Mouse (Mus musculus): ENCODE measurements around the gene Grtp1.

The Grtp1 gene

GRCm38 (mm10) chr8:13174305-13174704 lies 26.1 kb downstream of the Grtp1 start:
- DNase-seq (ENCODE audit: low spot score) = no peak

- no peak for DNase-seq (ENCODE audit: low spot score)
Observed at GRCm38 (mm10) chr8:13170510-13170909, 29.9 kb downstream of the Grtp1 start.

- DNase-seq (ENCODE audit: low spot score) = no peak
Observed at GRCm38 (mm10) chr8:13164361-13164760, 36.1 kb downstream of the Grtp1 start.

GRCm38 (mm10) chr8:13163563-13163962 lies 36.9 kb downstream of the Grtp1 start:
- no peak for DNase-seq (ENCODE audit: low spot score)

- no peak for DNase-seq (ENCODE audit: low spot score)
Observed at GRCm38 (mm10) chr8:13162098-13162497, 38.3 kb downstream of the Grtp1 start.

GRCm38 (mm10) chr8:13160691-13161090 lies 39.7 kb downstream of the Grtp1 start:
- DNase-seq (ENCODE audit: low spot score) = no peak

GRCm38 (mm10) chr8:13159377-13159881 lies 41.0 kb downstream of the Grtp1 start:
- no peak for DNase-seq (ENCODE audit: low spot score)

GRCm38 (mm10) chr8:13158718-13159376 lies 41.6 kb downstream of the Grtp1 start, which contains the start of gene Lamp1:
TSS of gene Lamp1 (plus strand) at chr8:13159161.
- peak; percentile 89 for DNase-seq (ENCODE audit: low spot score)

GRCm38 (mm10) chr8:13156327-13157097 lies 43.9 kb downstream of the Grtp1 start:
- no peak for DNase-seq (ENCODE audit: low spot score)

GRCm38 (mm10) chr8:13155358-13155757 lies 45.1 kb downstream of the Grtp1 start:
- DNase-seq (ENCODE audit: low spot score) = no peak

- no peak for DNase-seq (ENCODE audit: low spot score)
Observed at GRCm38 (mm10) chr8:13154099-13154498, 46.3 kb downstream of the Grtp1 start.

- no peak for DNase-seq (ENCODE audit: low spot score)
Observed at GRCm38 (mm10) chr8:13150929-13151328, 49.5 kb downstream of the Grtp1 start.

- no peak for DNase-seq (ENCODE audit: low spot score)
Observed at GRCm38 (mm10) chr8:13149866-13150265, 50.6 kb downstream of the Grtp1 start.

- no peak for DNase-seq (ENCODE audit: low spot score)
Observed at GRCm38 (mm10) chr8:13149287-13149686, 51.1 kb downstream of the Grtp1 start.

- DNase-seq (ENCODE audit: low spot score) = no peak
Observed at GRCm38 (mm10) chr8:13148476-13148875, 51.9 kb downstream of the Grtp1 start.

- DNase-seq (ENCODE audit: low spot score) = no peak
Observed at GRCm38 (mm10) chr8:13141681-13142080, 58.7 kb downstream of the Grtp1 start.

- DNase-seq (ENCODE audit: low spot score) = no peak
Observed at GRCm38 (mm10) chr8:13139641-13140182, 60.7 kb downstream of the Grtp1 start.

GRCm38 (mm10) chr8:13132220-13132619 lies 68.2 kb downstream of the Grtp1 start:
- peak; percentile 46 for DNase-seq (ENCODE audit: low spot score)

- DNase-seq (ENCODE audit: low spot score) = no peak
Observed at GRCm38 (mm10) chr8:13124897-13125296, 75.5 kb downstream of the Grtp1 start.

GRCm38 (mm10) chr8:13122887-13123421 lies 77.5 kb downstream of the Grtp1 start:
- DNase-seq (ENCODE audit: low spot score) = no peak
